Mouse (Mus musculus) ES-E14 (cell line): ENCODE data around the gene Spsb4. TPM values are rescaled to one million over a fixed set of nuclear protein-coding genes. Genes with fewer than 3 reads are reported as not detected.

Experiments
- DNase-seq: peaks from one replicate; pipeline ENCODE4 v3.0.0-alpha.2; 2013; ENCODE audit warnings: low read depth, low spot score
- H3K27ac ChIP-seq: 2 replicates; pipeline ENCODE4 v1.5.1; 2012; ENCODE audit warnings: low read depth, mild to moderate bottlenecking, low read length, moderate library complexity, mixed read lengths; ENCODE audit not compliant: poor library complexity, insufficient read depth, severe bottlenecking
- H3K36me3 ChIP-seq: 2 replicates; pipeline ENCODE4 v1.6.1; 2012; ENCODE audit warnings: mild to moderate bottlenecking, low read length, moderate library complexity, mixed read lengths; ENCODE audit not compliant: control insufficient read depth, poor library complexity, insufficient read depth, severe bottlenecking
- H3K4me1 ChIP-seq, 2 experiments: fragments of 150-350 bp in 1 of 2; sonication (generic) in 1 of 2; 2 replicates each; pipeline ENCODE4 v1.6.1; 2012; ENCODE audit warnings: low read length in 2 of 2, mild to moderate bottlenecking in 1 of 2, mixed read lengths in 1 of 2; ENCODE audit not compliant: control insufficient read depth in 2 of 2, insufficient read depth in 2 of 2, poor library complexity in 1 of 2
- H3K4me3 ChIP-seq, 2 experiments: fragments of 150-350 bp in 1 of 2; sonication (generic) in 1 of 2; 2 replicates each; pipeline ENCODE4 v1.5.1; 2012; ENCODE audit warnings: low read length in 2 of 2, low read depth in 1 of 2, mild to moderate bottlenecking in 1 of 2, mixed read lengths in 1 of 2; ENCODE audit not compliant: insufficient read depth in 1 of 2, poor library complexity in 1 of 2, severe bottlenecking in 1 of 2
- H3K9ac ChIP-seq: 2 replicates; pipeline ENCODE4 v1.6.1; 2012; ENCODE audit warnings: low read depth, mild to moderate bottlenecking, low read length, mixed read lengths; ENCODE audit not compliant: poor library complexity, insufficient read depth, severe bottlenecking
- H3K9me3 ChIP-seq: fragments of 150-350 bp; sonication (generic); 2 replicates; pipeline ENCODE4 v1.6.1; 2012; ENCODE audit warnings: low read depth, mild to moderate bottlenecking, low read length; ENCODE audit not compliant: control insufficient read depth, insufficient read depth
- CHD2 ChIP-seq: IDR thresholded peaks from 2 replicates; pipeline ENCODE4 v1.6.1; 2014; ENCODE audit warnings: mild to moderate bottlenecking, low read depth, low read length, inconsistent platforms
- HCFC1 ChIP-seq: IDR thresholded peaks from 2 replicates; pipeline ENCODE4 v1.6.1; 2012; ENCODE audit warnings: low read length, inconsistent platforms, borderline replicate concordance; ENCODE audit not compliant: insufficient read depth
- MAFK ChIP-seq: IDR thresholded peaks from 2 replicates; pipeline ENCODE4 v1.6.1; 2014; ENCODE audit warnings: mild to moderate bottlenecking, low read depth, low read length, inconsistent platforms; ENCODE audit not compliant: insufficient read depth
- ZC3H11A ChIP-seq: IDR thresholded peaks from 2 replicates; pipeline ENCODE4 v1.6.1; 2012; ENCODE audit warnings: low read depth, mild to moderate bottlenecking, inconsistent platforms, low read length, borderline replicate concordance
- ZNF384 ChIP-seq: IDR thresholded peaks from 2 replicates; pipeline ENCODE4 v1.6.1; 2012; ENCODE audit warnings: low read depth, low read length, inconsistent platforms
- in situ Hi-C, 2 experiments: fragments of 600-800 bp; cut with MboI; formaldehyde crosslinking; loops; one replicate each; pipeline ENCODE4 v1.15.1; 2025; ENCODE audit warnings: low sequenced_read_pairs in 2 of 2, inconsistent platforms in 1 of 2; ENCODE audit not compliant: unreplicated experiment in 2 of 2
- total RNA-seq: library from RNA; depleted of rRNA; stranded (reverse); fragments of 300-350 nt; gene quantifications from 2 replicates; pipeline ENCODE4 v1.2.3, GENCODE M21; 2012

Gene Spsb4
- total RNA-seq, 1 experiment, result 1.6 TPM

DNA sequence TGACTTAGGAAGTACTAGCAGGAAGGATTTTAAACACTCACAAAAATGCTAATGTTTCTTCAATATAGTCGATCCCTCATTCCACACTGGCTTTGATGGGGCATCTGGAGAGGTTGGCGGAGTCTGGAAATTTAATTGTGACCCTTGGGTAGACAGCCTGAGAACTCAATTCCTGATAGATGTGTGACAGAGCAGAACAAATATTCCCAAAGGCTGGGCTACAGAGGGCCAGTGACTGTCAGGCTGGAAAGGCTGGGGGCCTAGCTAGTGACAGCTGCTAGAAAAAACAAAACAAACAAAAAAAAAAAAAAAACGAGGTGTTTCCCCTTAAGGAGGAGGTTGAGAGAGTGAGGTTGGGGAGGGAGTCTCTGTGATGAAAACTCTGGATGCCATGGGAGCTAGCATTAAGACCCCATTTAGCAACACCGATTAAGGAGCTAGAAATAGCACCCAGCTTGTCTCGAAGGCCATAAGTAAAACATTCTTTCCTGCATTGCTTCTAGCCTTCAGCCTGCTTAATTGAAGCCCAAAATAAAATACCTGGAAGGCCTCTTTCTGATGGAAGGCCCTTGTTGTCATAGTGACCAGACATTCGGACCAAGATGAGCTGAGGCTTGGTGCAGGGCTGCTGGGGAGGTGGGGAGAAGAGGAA is 61.9 kb downstream of the Spsb4 start:
- Histone ChIP-seq H3K27ac (no peak overlapping the region), H3K9me3 (no peaks in the 10 kb centered on the region), H3K4me3 (no peak overlapping the region), H3K36me3 (no peaks in the 10 kb centered on the region), H3K9ac (no peak overlapping the region), H3K4me1 (peaks cover 0 to 7% of the 10 kb centered on the region in 2 experiments; a peak in 2 of 4 replicates)
- no peak for DNase-seq
- no peak for TF ChIP-seq HCFC1
- TF ChIP-seq ZNF384, result no peak
- no peak for TF ChIP-seq ZC3H11A
- in situ Hi-C loops, result no loop called here

- no peak overlapping the region for H3K9ac ChIP-seq
- in situ Hi-C loops, result no loop called here
- H3K9me3 ChIP-seq, result no peaks in the 10 kb centered on the region
- no peak overlapping the region for H3K27ac ChIP-seq
- no peak for DNase-seq
- H3K4me1 ChIP-seq, result peaks cover 0 to 2% of the 10 kb centered on the region in 2 experiments; a peak in 2 of 4 replicates
- H3K4me3 ChIP-seq, result no peak overlapping the region
- TF ChIP-seq CHD2, result no peak
- TF ChIP-seq HCFC1, result no peak
- no peaks in the 10 kb centered on the region for H3K36me3 ChIP-seq
Measured at GRCm38 (mm10) chr9:96954063-96954809, 64.4 kb downstream of the Spsb4 start.

DNA sequence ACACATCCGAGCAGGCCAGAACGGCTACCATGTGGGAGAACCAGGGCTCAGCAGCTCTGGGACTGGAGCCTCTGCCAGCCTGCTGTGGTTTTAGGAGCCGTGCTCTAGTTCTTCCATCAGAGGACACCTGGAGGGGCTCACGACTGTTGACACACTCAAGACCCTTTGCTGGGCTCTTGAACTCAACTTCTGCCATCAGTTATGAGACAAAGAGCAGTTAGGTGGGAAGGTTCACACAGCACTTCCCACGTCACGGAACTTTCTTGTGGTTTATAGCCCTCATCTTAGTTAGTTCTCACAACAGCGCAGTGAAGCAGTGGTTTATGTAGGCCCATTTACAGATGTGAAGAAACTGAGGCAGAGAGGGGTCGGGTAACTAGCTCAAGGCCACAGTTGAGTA is 65.2 kb downstream of the Spsb4 start:
- in situ Hi-C loops, result no loop called here
- no peak overlapping the region for H3K4me3 ChIP-seq
- H3K9me3 ChIP-seq, result no peaks in the 10 kb centered on the region
- H3K9ac ChIP-seq, result no peak overlapping the region
- no peaks in the 10 kb centered on the region for H3K36me3 ChIP-seq
- peaks cover 0 to 2% of the 10 kb centered on the region in 2 experiments; a peak in 2 of 4 replicates for H3K4me1 ChIP-seq
- no peak overlapping the region for H3K27ac ChIP-seq
- DNase-seq, result no peak
- TF ChIP-seq CHD2 (no peak), MAFK (no peak), HCFC1 (no peak), ZNF384 (no peak), ZC3H11A (no peak)

DNA sequence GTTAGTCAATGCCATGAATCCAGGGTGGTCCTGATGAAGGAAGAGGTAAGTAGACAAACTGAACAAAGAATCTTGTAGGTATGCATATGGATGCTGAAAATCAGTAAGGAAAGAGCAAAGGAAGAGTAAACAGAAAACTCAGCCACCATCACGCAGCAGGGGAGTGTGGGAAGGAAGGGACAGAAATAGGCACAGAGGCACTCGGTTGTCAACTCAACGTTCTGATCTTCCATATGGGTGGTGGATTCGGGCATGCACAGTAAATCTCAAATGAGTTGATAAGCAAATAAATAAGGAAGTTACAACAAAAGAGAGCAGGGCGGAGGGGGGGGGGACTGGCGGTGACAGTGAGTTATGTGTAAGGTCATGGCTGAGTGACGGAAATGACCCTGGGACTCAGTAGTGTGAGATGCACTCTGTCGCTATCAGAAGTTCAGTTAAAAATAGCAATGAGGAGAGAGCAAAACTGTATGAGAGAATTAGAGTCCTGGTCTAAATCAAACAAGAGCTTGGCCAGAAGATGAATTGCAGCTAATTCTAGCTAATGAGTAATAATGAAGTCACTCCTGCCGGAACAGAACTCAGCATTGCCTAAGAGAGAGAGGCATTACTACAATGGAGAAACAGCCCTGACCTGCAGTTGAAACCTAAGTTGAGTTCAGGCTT is 66.2 kb downstream of the Spsb4 start:
- Histone ChIP-seq H3K9me3 (no peaks in the 10 kb centered on the region), H3K36me3 (no peaks in the 10 kb centered on the region), H3K4me3 (no peak overlapping the region), H3K27ac (no peak overlapping the region), H3K9ac (no peak overlapping the region), H3K4me1 (peaks cover 0 to 2% of the 10 kb centered on the region in 2 experiments; a peak in 2 of 4 replicates)
- DNase-seq, result no peak
- in situ Hi-C loops, result no loop called here
- TF ChIP-seq CHD2 (no peak), HCFC1 (no peak), ZNF384 (no peak), ZC3H11A (no peak), MAFK (no peak)
